Mouse (Mus musculus): Measurements from ENCODE around the gene Naxe. TPM values are rescaled to one million over a fixed set of nuclear protein-coding genes. Genes with fewer than 3 reads are reported as not detected.

The Naxe gene
- polyA plus RNA-seq, 1 experiment from 2014 or later = 145 TPM

Other genes starting within 250 kb of the Naxe start
- gene Pear1, start 234.2 kb downstream of the Naxe start, polyA plus RNA-seq (2016; fragmentation: Nextera tagmentation; extraction: Ambion mirVana) = 12.2 and 13.4 TPM in 2 replicates
- gene Sh2d2a, start 211.7 kb downstream of the Naxe start, polyA plus RNA-seq (2016; fragmentation: Nextera tagmentation; extraction: Ambion mirVana) = not detected in 2 replicates
- gene Prcc, start 172.9 kb downstream of the Naxe start, polyA plus RNA-seq (2016; fragmentation: Nextera tagmentation; extraction: Ambion mirVana) = 19.7 and 20.6 TPM in 2 replicates
- 269 and 278 TPM in 2 replicates for gene Hdgf, start 152.2 kb downstream of the Naxe start, polyA plus RNA-seq (2016; fragmentation: Nextera tagmentation; extraction: Ambion mirVana)
- gene Mrpl24, start 139.0 kb downstream of the Naxe start, polyA plus RNA-seq (2016; fragmentation: Nextera tagmentation; extraction: Ambion mirVana) = 78.4 and 79.3 TPM in 2 replicates
- 78.0 and 81.3 TPM in 2 replicates for gene Isg20l2, start 128.2 kb downstream of the Naxe start, polyA plus RNA-seq (2016; fragmentation: Nextera tagmentation; extraction: Ambion mirVana)
- 20.6 and 21.5 TPM in 2 replicates for gene Rrnad1, start 127.8 kb downstream of the Naxe start, polyA plus RNA-seq (2016; fragmentation: Nextera tagmentation; extraction: Ambion mirVana)
- 686 and 800 TPM in 2 replicates for gene Crabp2, start 109.8 kb downstream of the Naxe start, polyA plus RNA-seq (2016; fragmentation: Nextera tagmentation; extraction: Ambion mirVana)
- 35.3 and 46.2 TPM in 2 replicates for gene Nes, start 87.4 kb downstream of the Naxe start, polyA plus RNA-seq (2016; fragmentation: Nextera tagmentation; extraction: Ambion mirVana)
- gene Bcan, start 58.3 kb downstream of the Naxe start, polyA plus RNA-seq (2016; fragmentation: Nextera tagmentation; extraction: Ambion mirVana) = 0.32 and 0.41 TPM in 2 replicates
- gene Hapln2, start 30.9 kb downstream of the Naxe start, polyA plus RNA-seq (2016; fragmentation: Nextera tagmentation; extraction: Ambion mirVana) = not detected in 2 replicates
- gene Gpatch4, start 15.4 kb downstream of the Naxe start, polyA plus RNA-seq (2016; fragmentation: Nextera tagmentation; extraction: Ambion mirVana) = 52.2 and 52.4 TPM in 2 replicates
- gene Ttc24, start 19.8 kb upstream of the Naxe start, polyA plus RNA-seq (2016; fragmentation: Nextera tagmentation; extraction: Ambion mirVana) = 0.09 and 0.24 TPM in 2 replicates
- gene Iqgap3, start 23.5 kb upstream of the Naxe start, polyA plus RNA-seq (2016; fragmentation: Nextera tagmentation; extraction: Ambion mirVana) = 27.3 and 28.2 TPM in 2 replicates
- 11.1 and 12.1 TPM in 2 replicates for gene Mef2d, start 83.9 kb upstream of the Naxe start, polyA plus RNA-seq (2016; fragmentation: Nextera tagmentation; extraction: Ambion mirVana)
- 0.17 TPM in 1 of 2 replicates, not detected in the other for gene Rhbg, start 196.2 kb upstream of the Naxe start, polyA plus RNA-seq (2016; fragmentation: Nextera tagmentation; extraction: Ambion mirVana)
- gene Gm38392, start 228.7 kb upstream of the Naxe start, polyA plus RNA-seq (2016; fragmentation: Nextera tagmentation; extraction: Ambion mirVana) = not detected in 2 replicates
- gene Tsacc, start 238.5 kb upstream of the Naxe start, polyA plus RNA-seq (2016; fragmentation: Nextera tagmentation; extraction: Ambion mirVana) = 12.6 and 14.7 TPM in 2 replicates
- 862 and 910 TPM in 2 replicates for gene Cct3, start 238.6 kb upstream of the Naxe start, polyA plus RNA-seq (2016; fragmentation: Nextera tagmentation; extraction: Ambion mirVana)